Mouse (Mus musculus) bone marrow macrophage, adult 2 months (primary cell): ENCODE results near the gene Ankrd35. TPM values are rescaled to one million over a fixed set of nuclear protein-coding genes. Genes with fewer than 3 reads are reported as not detected.
"Not testable (repeated sequence)": the region's sequence is repeated elsewhere in the genome, so short reads cannot be mapped to it uniquely, and the experiment has no call there.

Experiments used
- H3K27ac ChIP-seq: 2 replicates; pipeline ENCODE4 v1.5.1; 2012; ENCODE audit warnings: low read depth, low read length; ENCODE audit not compliant: insufficient read depth
- H3K4me1 ChIP-seq: 2 replicates; pipeline ENCODE4 v1.6.1; 2012; ENCODE audit warnings: low read length; ENCODE audit not compliant: control insufficient read depth, insufficient read depth
- H3K4me3 ChIP-seq: 2 replicates; pipeline ENCODE4 v1.5.1; 2012; ENCODE audit warnings: mild to moderate bottlenecking, low read length, moderate library complexity; ENCODE audit not compliant: insufficient read depth
- CTCF ChIP-seq: IDR thresholded peaks from 2 replicates; pipeline ENCODE4 v1.5.1; 2012; ENCODE audit warnings: low read depth, mild to moderate bottlenecking, low read length, moderate library complexity
- POLR2A ChIP-seq: IDR thresholded peaks from 2 replicates; pipeline ENCODE4 v1.6.1; 2012; ENCODE audit warnings: mild to moderate bottlenecking, low read depth, low read length, borderline replicate concordance
- polyA plus RNA-seq: library from polyadenylated mRNA; stranded (reverse); fragments of >200 nt; gene quantifications from 2 replicates; pipeline ENCODE4 v1.2.4, GENCODE M21; 2012; ENCODE audit not compliant: missing spikeins, insufficient read depth, insufficient read length

Ankrd35 gene
- polyA plus RNA-seq, 1 experiment: not detected

DNA sequence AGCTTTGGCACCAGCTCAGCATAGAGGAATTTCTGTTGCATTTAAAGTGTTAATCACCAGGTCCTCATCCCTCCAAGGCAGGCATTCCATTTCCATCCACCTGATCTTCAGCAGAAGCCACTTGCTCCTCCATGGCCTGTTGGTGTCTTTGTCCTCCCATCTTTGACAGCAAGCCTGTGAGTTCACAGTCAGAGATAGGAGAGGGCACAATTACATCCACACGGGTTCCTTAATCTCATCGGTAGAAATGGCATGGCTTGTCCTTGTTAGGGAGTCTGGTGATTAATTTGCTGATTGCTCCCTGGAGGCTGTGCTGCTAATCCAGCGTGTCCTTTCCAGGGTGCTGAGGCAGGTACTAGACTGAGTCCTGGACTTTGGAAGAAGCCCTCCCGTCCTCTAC is 3.6 kb downstream of the Ankrd35 start:
- peaks cover 8% of the 10 kb centered on the region for H3K4me1 ChIP-seq
- no peak for TF ChIP-seq CTCF
- no peak for TF ChIP-seq POLR2A
- no peak overlapping the region for H3K4me3 ChIP-seq

DNA sequence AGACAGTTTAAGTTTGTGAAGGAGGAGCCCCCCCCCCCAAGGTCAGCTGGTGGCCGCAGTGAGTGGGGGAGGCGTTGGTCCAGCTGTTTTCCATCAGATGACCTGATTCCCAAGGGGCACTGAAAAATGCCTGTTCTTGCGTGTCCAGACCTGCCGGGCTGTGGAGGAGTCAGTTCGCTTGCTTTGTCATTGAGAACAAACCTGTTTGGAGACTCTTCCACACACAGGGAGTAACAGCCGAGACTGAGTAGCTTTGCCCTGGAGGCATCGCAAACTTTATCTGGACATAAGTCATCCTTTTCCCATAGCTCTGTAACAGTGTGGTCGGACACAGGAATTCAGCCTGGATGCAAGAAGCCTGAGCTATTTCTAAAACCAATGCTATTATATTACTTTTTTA is 4.5 kb downstream of the Ankrd35 start:
- H3K4me3 ChIP-seq: no peak overlapping the region
- H3K4me1 ChIP-seq: peaks cover 8% of the 10 kb centered on the region
- H3K27ac ChIP-seq: no peak overlapping the region
- no peak for TF ChIP-seq POLR2A
- no peak for TF ChIP-seq CTCF

More for the DNA sequence above, 3.6 kb downstream of the Ankrd35 start:
- H3K27ac ChIP-seq: no peak overlapping the region

DNA sequence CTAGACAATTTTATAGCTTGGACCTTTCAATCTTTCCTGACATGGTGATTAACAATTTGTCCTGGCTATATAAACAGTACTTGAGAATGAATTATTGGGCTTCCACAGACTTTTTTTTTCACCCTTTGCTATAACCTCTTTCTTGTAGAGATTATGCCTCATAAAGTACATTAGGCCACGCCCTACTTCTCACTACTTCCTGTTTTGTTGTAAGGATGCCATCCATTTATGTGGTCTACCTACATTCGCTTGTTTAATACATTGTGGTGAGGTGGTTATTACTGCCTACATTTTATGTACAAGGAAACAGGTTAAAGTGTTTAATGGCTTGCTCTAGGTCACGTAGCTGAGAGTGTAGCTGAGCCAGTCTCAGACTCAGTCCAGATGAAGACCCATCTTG is 5.2 kb downstream of the Ankrd35 start:
- H3K27ac ChIP-seq: no peak overlapping the region
- TF ChIP-seq CTCF (no peak), POLR2A (no peak)
- H3K4me1 ChIP-seq: peaks cover 6% of the 10 kb centered on the region
- no peak overlapping the region for H3K4me3 ChIP-seq

DNA sequence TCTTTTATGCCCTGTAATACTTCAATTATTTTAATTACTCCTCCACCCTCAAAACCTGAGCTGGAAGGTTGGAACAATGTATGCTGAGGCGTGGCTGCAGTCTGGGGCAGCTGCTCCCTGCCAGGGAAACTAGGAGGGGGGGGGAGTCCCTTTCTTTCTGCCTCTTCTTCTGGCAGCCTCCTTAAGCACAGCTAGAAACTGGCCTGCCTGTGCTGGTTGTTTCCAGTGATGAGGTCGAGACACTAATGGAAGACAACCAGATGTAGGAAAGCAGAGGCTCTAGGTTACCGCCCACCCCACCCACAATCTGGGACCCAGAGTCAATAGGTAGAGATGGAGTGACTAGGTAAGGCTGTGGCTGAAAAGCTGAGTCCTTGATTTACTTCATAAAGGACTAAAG is 5.8 kb downstream of the Ankrd35 start:
- H3K4me3 ChIP-seq: no peak overlapping the region
- TF ChIP-seq POLR2A (no peak), CTCF (no peak)
- no peak overlapping the region for H3K27ac ChIP-seq
- peaks cover under 1% of the 10 kb centered on the region for H3K4me1 ChIP-seq

DNA sequence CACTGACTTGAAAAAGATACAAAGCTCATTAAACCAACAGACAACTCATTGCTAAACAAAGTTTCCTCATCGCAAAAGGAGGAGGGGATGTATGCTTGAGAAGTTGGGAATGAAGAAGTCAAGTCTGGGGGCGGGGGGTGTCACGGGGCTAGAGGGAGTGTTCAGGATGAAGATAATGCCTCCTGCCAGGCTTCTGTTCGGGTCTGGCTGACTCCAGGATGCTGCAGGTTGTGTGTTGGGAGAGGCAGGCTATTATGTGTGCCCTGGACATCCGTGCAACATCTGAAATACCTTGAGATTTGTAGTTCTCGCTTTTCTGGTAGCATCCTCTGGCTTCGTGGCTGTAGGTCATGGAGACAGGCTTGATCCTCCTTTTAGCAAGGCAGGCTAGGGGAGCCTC is 8.5 kb downstream of the Ankrd35 start:
- no peak overlapping the region for H3K4me3 ChIP-seq
- H3K27ac ChIP-seq: no peak overlapping the region
- no peaks in the 10 kb centered on the region for H3K4me1 ChIP-seq
- TF ChIP-seq POLR2A: no peak
- no peak for TF ChIP-seq CTCF

DNA sequence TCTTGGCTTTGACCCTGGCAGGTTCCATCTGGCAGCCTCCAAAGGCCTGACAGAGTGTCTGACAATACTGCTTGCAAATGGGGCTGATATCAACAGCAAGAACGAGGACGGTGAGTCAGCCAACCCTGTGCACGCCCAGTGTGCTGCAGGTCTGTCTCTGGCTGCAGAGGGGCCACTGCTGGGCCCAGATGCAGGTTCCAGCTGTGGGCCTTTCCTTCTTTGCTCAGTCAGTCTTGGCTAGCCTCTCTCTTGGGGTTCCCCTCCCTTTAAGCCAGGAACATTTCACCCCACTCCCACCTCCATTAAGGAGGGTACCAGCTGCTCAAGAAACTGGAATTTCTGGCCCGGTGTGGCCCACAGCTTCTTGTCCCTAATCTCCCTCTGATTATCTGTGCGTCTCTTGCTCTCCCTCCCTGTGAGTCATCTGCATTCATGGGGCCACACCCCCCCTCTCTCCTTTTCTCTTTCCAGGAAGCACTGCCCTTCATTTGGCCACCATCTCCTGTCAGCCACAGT is 9.3 kb downstream of the Ankrd35 start:
- TF ChIP-seq POLR2A (no peak), CTCF (no peak)
- H3K27ac ChIP-seq: no peak overlapping the region
- no peak overlapping the region for H3K4me3 ChIP-seq
- no peaks in the 10 kb centered on the region for H3K4me1 ChIP-seq

DNA sequence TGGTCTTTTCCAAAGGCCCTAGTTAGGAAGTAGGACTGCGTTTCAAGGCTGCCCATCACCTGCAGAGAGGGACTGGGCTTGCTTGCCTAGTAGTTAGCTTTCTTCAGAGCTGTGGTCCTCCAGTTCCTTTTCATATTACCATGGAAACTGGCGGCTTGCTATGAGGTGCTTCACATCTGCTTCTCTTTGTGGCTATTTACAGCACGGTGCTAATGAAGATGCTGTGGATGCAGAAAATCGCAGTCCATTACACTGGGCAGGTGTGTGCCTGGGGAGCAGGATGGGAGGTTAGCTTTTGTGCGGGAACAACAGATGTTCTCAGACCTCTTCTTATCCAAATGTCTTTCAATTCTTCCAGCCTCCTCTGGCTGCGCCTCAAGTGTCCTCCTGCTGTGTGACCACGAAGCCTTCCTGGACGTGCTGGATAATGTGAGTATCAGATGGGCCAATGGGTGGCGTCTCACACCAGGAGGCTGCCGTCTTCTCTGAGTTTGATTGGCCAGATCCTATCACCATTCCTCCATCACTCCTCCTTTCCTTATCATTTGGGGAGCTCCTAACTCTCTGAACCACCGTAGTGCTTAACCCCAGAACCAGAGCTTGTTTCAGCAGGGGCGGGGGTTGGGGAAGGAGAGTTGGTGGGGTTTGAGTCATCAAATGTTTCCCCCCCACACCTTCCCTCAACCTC is 10.5 kb downstream of the Ankrd35 start:
- Histone ChIP-seq H3K27ac (no peak overlapping the region), H3K4me1 (peaks cover 2% of the 10 kb centered on the region; the same call in 1 of the 2 replicates), H3K4me3 (no peak overlapping the region)
- TF ChIP-seq CTCF (no peak), POLR2A (no peak)

DNA sequence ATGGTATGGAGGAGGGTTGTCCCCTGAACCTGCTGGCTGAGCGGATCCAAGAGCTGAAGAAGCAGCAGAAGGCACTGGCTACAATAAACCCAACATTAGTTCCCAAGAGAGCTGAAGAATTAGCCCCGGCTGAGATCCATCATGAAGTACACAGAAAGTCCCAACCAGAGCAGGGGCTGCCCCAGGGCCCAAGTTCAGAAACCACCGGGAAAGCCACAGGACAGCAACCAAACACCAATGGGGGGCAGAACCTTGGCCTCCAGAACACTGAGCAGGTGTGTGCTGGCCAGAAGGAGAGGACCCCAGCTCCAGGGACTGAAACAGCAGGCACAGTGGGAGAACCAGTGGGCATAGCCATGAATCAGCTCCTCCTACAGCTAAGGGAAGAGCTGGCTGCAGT is 13.6 kb downstream of the Ankrd35 start:
- Histone ChIP-seq H3K27ac (no peak overlapping the region), H3K4me3 (no peak overlapping the region), H3K4me1 (peaks cover 2% of the 10 kb centered on the region; the same call in 1 of the 2 replicates)
- TF ChIP-seq POLR2A (no peak), CTCF (no peak)

DNA sequence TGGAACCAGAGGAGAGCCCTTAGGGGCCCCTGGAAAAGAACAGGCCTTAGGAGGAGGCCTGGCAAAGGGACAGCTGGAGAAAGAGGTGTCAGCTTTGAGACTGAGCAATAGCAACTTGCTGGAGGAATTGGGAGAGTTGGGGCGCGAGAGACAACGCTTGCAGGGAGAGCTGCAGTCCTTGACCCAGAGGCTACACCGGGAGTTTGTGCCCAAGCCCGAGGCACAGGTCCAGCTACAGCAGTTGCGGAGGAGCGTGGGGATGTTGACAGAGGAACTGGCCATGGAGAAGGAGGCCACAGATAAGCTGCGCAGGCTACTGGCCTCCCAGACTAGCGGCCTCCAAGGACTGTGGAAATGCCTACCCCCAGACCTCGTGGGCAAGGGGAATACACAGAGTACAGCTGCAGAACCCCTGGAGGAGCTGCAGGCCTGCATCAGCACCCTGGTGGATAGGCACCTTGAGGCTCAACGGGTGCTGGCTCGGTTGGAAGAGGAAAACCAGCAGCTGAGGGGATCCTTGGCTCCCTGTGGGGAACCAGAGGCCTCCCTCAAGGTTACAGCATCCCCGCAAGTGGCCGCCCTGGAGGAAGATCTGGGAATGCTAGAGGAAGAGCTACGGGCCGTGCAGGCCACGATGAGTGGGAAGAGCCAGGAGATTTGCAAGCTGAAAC is 14.4 kb downstream of the Ankrd35 start:
- Histone ChIP-seq H3K4me3 (no peak overlapping the region), H3K27ac (no peak overlapping the region), H3K4me1 (peaks cover 6% of the 10 kb centered on the region)
- TF ChIP-seq CTCF (no peak), POLR2A (no peak)

DNA sequence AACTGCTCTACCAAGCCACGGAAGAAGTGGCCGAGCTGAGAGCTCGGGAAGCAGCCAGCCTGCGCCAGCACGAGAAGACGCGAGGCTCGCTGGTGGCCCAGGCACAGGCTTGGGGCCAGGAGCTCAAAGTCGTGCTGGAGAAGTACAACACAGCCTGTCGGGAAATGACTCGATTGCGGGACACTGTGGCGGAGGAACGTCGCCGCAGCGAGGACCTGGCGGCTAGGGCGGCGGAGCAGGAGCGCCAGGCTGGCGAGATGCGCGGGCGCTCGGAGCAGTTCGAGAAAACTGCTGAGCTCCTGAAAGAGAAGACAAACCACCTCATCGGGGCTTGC is 14.9 kb downstream of the Ankrd35 start:
- Histone ChIP-seq H3K4me3 (no peak overlapping the region), H3K27ac (no peak overlapping the region), H3K4me1 (peaks cover 8% of the 10 kb centered on the region)
- TF ChIP-seq CTCF (no peak), POLR2A (no peak)

DNA sequence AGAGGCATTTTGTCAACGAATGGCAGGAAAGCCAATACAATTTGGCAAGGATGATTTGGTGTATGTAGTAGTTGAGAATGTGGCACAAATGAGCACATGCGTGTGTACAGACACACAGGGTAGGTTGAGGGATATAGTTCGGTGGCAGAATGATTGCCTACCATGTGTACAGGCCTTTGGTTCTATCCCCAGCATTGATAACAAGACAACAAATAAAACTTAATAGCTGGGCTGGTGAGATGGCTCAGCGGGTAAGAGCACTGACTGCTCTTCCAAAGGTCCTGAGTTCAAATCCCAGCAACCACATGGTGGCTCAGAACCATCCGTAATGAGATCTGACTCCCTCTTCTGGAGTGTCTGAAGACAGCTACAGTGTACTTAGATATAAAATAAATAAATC is 16.1 kb downstream of the Ankrd35 start:
- not testable (repeated sequence) for H3K4me3 ChIP-seq, H3K4me1 ChIP-seq, H3K27ac ChIP-seq
